In the genomic region with DNA sequence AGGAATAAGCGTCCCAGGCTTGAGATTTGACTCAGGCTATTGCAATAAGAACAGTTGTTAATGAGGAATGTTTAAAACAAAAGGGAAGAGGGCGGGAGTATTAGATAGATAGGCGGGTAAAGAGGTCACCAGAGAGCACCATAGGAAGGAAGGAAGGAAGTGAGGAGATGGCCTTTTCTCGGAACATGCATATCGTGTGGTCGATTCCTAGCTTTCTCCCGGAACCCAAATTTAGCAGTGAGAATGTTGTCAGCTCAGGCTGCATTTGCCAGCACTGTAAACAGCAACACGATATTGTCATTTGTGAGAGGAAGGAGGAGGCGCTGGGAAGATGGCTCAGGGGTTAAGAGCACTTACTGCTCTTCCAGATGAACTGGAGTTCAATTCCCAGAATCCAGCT, we compare ENCODE assay signal across 9 mouse cellular contexts. TPM values are rescaled to one million over a fixed set of nuclear protein-coding genes. Genes with fewer than 3 reads are reported as not detected.
DNase-seq lines count a peak whose midpoint lies in the region; ATAC-seq lines count a peak whose summit lies in the region.
"Had no signal": no experiment of that assay in that cellular context is flagged by ENCODE, and none has a peak within 500 bp of the region (broad histone marks: within the 10 kb centered on the region; RNA-seq: fewer than 3 reads in every experiment).

No protein-coding gene starts in this region.

- no peaks in the 10 kb centered on the region for H3K79me2 ChIP-seq in macrophage (ENCODE audit: inconsistent target)

- H3K4me1 ChIP-seq in heart, embryonic 12.5 days (replicated peaks): no peaks in the 10 kb centered on the region
- H3K4me1 ChIP-seq in lung, embryonic 16.5 days (replicated peaks; ENCODE audit: control insufficient read depth, insufficient read depth, low read length): peaks cover 6% of the 10 kb centered on the region; the same call in 1 of the 2 replicates
- no peaks in the 10 kb centered on the region for H3K4me1 ChIP-seq in intestine, embryonic 16.5 days (ENCODE audit: control insufficient read depth, insufficient read depth, low read length)

- H3K9me3 ChIP-seq in heart, embryonic 12.5 days (replicated peaks): no peaks in the 10 kb centered on the region
- no peaks in the 10 kb centered on the region for H3K9me3 ChIP-seq in lung, embryonic 16.5 days (ENCODE audit: control insufficient read depth, low read length)
- no peaks in the 10 kb centered on the region for H3K9me3 ChIP-seq in intestine, embryonic 16.5 days (ENCODE audit: control insufficient read depth, low read length)
- H3K9me3 ChIP-seq: hindbrain, embryonic 15.5 days; midbrain, embryonic 12.5 days had no signal

- no peak for DNase-seq in heart, adult 11 months
- DNase-seq in lung, postnatal 10 days: no peak
- DNase-seq in cerebellum, adult 18-20 months: no peak

- no peaks in the 10 kb centered on the region for H3K36me3 ChIP-seq in heart, embryonic 12.5 days
- no peaks in the 10 kb centered on the region for H3K36me3 ChIP-seq in lung, embryonic 16.5 days (ENCODE audit: control insufficient read depth, insufficient read depth, low read length)
- H3K36me3 ChIP-seq in intestine, embryonic 16.5 days (ENCODE audit: control insufficient read depth, insufficient read depth, low read length): no peaks in the 10 kb centered on the region
- no peaks in the 10 kb centered on the region for H3K36me3 ChIP-seq in macrophage (ENCODE audit: inconsistent target)
- H3K36me3 ChIP-seq: hindbrain, embryonic 15.5 days; midbrain, embryonic 12.5 days had no signal

- H3K27ac ChIP-seq in heart, embryonic 12.5 days (ENCODE audit: poor library complexity, severe bottlenecking): no peak overlapping the region
- no peak overlapping the region for H3K27ac ChIP-seq in lung, embryonic 16.5 days (ENCODE audit: low read length)
- no peak overlapping the region for H3K27ac ChIP-seq in intestine, embryonic 16.5 days (ENCODE audit: low read length)
- H3K27ac ChIP-seq in macrophage: peak overlapping the region; percentile 48

- H3K4me2 ChIP-seq in heart, embryonic 12.5 days: no peak overlapping the region
- H3K4me2 ChIP-seq in lung, embryonic 16.5 days (ENCODE audit: low read depth, low read length): no peak overlapping the region
- H3K4me2 ChIP-seq in intestine, embryonic 16.5 days (ENCODE audit: low read depth, low read length): no peak overlapping the region

- 37% methylated on average over 9 of the region's 9 CpGs for WGBS in heart, embryonic 12.5 days
- WGBS in lung, embryonic 16.5 days: 39% methylated on average over 9 of the region's 9 CpGs
- 43% methylated on average over 9 of the region's 9 CpGs for WGBS in intestine, embryonic 16.5 days
- WGBS in macrophage (ENCODE audit: missing documents): 40% methylated on average over 9 of the region's 9 CpGs

- H3K4me3 ChIP-seq in heart, embryonic 12.5 days: no peak overlapping the region
- H3K4me3 ChIP-seq in lung, embryonic 16.5 days (ENCODE audit: low read length): 0 out of 2 replicates have a peak overlapping the region, but pooled peaks have one; percentile 5
- H3K4me3 ChIP-seq in intestine, embryonic 16.5 days (ENCODE audit: low read length): no peak overlapping the region; the same call in 1 of the 2 replicates
- no peak overlapping the region for H3K4me3 ChIP-seq in macrophage (ENCODE audit: inconsistent target)

- no peaks in the 10 kb centered on the region for H3K27me3 ChIP-seq in heart, embryonic 12.5 days (replicated peaks)
- H3K27me3 ChIP-seq in lung, embryonic 16.5 days (ENCODE audit: control insufficient read depth, insufficient read depth, low read depth, low read length): no peaks in the 10 kb centered on the region
- no peaks in the 10 kb centered on the region for H3K27me3 ChIP-seq in intestine, embryonic 16.5 days (replicated peaks; ENCODE audit: control insufficient read depth, insufficient read depth, low read length)
- H3K27me3 ChIP-seq: hindbrain, embryonic 15.5 days had no signal

- H3K9ac ChIP-seq in heart, embryonic 12.5 days: no peak overlapping the region
- H3K9ac ChIP-seq in lung, embryonic 16.5 days (ENCODE audit: low read length): no peak overlapping the region
- no peak overlapping the region for H3K9ac ChIP-seq in intestine, embryonic 16.5 days (ENCODE audit: low read depth, low read length)

- 0 out of 2 replicates have a peak, but pooled peaks have one; percentile 7 for ATAC-seq in heart, embryonic 12.5 days (ENCODE audit: insufficient number of reproducible peaks, low FRiP score)
- no peak for ATAC-seq in lung, embryonic 16.5 days (ENCODE audit: low read depth)
- 0 out of 2 replicates have a peak, but pooled peaks have one; percentile 8 for ATAC-seq in intestine, embryonic 16.5 days

RNA-seq across cellular contexts. Expression of a gene that starts 24.2 kb away (rescaled TPM):
- not detected in 2 replicates for polyA plus RNA-seq in heart, embryonic 12.5 days (2016; fragmentation: Nextera tagmentation; extraction: Ambion mirVana)
- polyA plus RNA-seq in lung, embryonic 16.5 days (2015; fragmentation: Nextera tagmentation; extraction: Ambion mirVana): 0.09 TPM in 1 of 2 replicates, not detected in the other
- not detected in 2 replicates for polyA plus RNA-seq in intestine, embryonic 16.5 days (2015; fragmentation: Nextera tagmentation; extraction: Ambion mirVana)
- total RNA-seq in macrophage (2018; cell fraction: chromatin; rRNA removed): under 1 TPM in 1 of 26 experiments, not detected in 25; 0.17 TPM
- total RNA-seq in macrophage (2018; cell fraction: cytosol; rRNA removed): under 1 TPM in 1 of 26 experiments, not detected in 25; 0.05 TPM
- under 1 TPM in 2 of 26 experiments, not detected in 24; 0.10 to 0.24 TPM for total RNA-seq in macrophage (2018; cell fraction: nucleus; rRNA removed)
- polyA plus RNA-seq in macrophage (2018): 0.04 TPM in 1 of 3 replicates, not detected in the others
